Mouse (Mus musculus) E14TG2a.4 (cell line): Measurements from ENCODE around the gene Hist1h1c.
"Not testable (repeated sequence)": the region's sequence is repeated elsewhere in the genome, so short reads cannot be mapped to it uniquely, and the experiment has no call there.

ENCODE experiments used
- H3K27me3 ChIP-seq: 2 replicates; pipeline ENCODE4 v1.6.1; 2014; ENCODE audit warnings: low read length, control low read depth; ENCODE audit not compliant: insufficient read depth
- H3K36me3 ChIP-seq: 2 replicates; pipeline ENCODE4 v1.6.1; 2014; ENCODE audit warnings: low read length, control low read depth; ENCODE audit not compliant: insufficient read depth
- H3K4me1 ChIP-seq: replicated peaks from 2 replicates; pipeline ENCODE4 v1.6.1; 2014; ENCODE audit warnings: low read depth, low read length, control low read depth
- H3K4me3 ChIP-seq: replicated peaks from 2 replicates; pipeline ENCODE4 v1.5.1; 2014; ENCODE audit warnings: mild to moderate bottlenecking, low read length
- H3K9me3 ChIP-seq: 2 replicates; pipeline ENCODE4 v1.6.1; 2014; ENCODE audit warnings: low read length, control low read depth
- CTCF ChIP-seq: conservative IDR thresholded peaks from 2 replicates; pipeline ENCODE4 v1.5.1; 2014; ENCODE audit warnings: low read length
- NANOG ChIP-seq: IDR thresholded peaks from 2 replicates; pipeline ENCODE4 v1.6.1; 2014; ENCODE audit warnings: borderline replicate concordance, low read length, mixed read lengths
- POU5F1 ChIP-seq: IDR thresholded peaks from 2 replicates; pipeline ENCODE4 v1.6.1; 2014; ENCODE audit warnings: low read length, borderline replicate concordance

Hist1h1c gene

GRCm38 (mm10) chr13:23747081-23747891 lies 8.7 kb downstream of the Hist1h1c start:
- Histone ChIP-seq H3K36me3 (no peaks in the 10 kb centered on the region), H3K9me3 (no peaks in the 10 kb centered on the region), H3K4me1 (peaks cover 47% of the 10 kb centered on the region), H3K27me3 (no peaks in the 10 kb centered on the region), H3K4me3 (peak overlapping the region; percentile 55)
- TF ChIP-seq CTCF (no peak), POU5F1 (no peak), NANOG (peak; percentile 68; the same call in 1 of the 2 replicates)

GRCm38 (mm10) chr13:23747892-23748288 lies 9.3 kb downstream of the Hist1h1c start:
- no peak for TF ChIP-seq CTCF
- TF ChIP-seq POU5F1 = no peak
- no peak for TF ChIP-seq NANOG
- Histone ChIP-seq H3K27me3 (no peaks in the 10 kb centered on the region), H3K4me1 (peaks cover 45% of the 10 kb centered on the region), H3K4me3 (0 out of 2 replicates have a peak overlapping the region, but pooled peaks have one; percentile 55), H3K9me3 (no peaks in the 10 kb centered on the region), H3K36me3 (no peaks in the 10 kb centered on the region)

GRCm38 (mm10) chr13:23749563-23750121 lies 11.0 kb downstream of the Hist1h1c start:
- TF ChIP-seq POU5F1 = no peak
- TF ChIP-seq NANOG = no peak
- TF ChIP-seq CTCF = no peak
- Histone ChIP-seq H3K9me3 (no peaks in the 10 kb centered on the region), H3K4me1 (peaks cover 37% of the 10 kb centered on the region), H3K27me3 (no peaks in the 10 kb centered on the region), H3K4me3 (no peak overlapping the region), H3K36me3 (no peaks in the 10 kb centered on the region)

- H3K27me3 ChIP-seq, H3K9me3 ChIP-seq, H3K36me3 ChIP-seq: not testable (repeated sequence)
- peaks cover 43% of the 10 kb centered on the region for H3K4me1 ChIP-seq
- H3K4me3 ChIP-seq = peak within 1 kb of the TSS; percentile 65
Observed at GRCm38 (mm10) chr13:23750839-23751477, 12.3 kb downstream of the Hist1h1c start, which contains the start of gene Hist1h2ab. Gene Hist1h2ab, plus strand, starts transcription at chr13:23751126.

GRCm38 (mm10) chr13:23751478-23751956 lies 12.9 kb downstream of the Hist1h1c start:
- no peak for TF ChIP-seq CTCF
- TF ChIP-seq NANOG = no peak
- TF ChIP-seq POU5F1 = no peak

GRCm38 (mm10) chr13:23752067-23752741 lies 13.6 kb downstream of the Hist1h1c start, which contains the start of gene Hist1h3b:
Gene Hist1h3b, plus strand, starts transcription at chr13:23752267.
- not testable (repeated sequence) for H3K9me3 ChIP-seq

More at GRCm38 (mm10) chr13:23751478-23751956, 12.9 kb downstream of the Hist1h1c start:
- H3K9me3 ChIP-seq = no peaks in the 10 kb centered on the region
- peaks cover 46% of the 10 kb centered on the region for H3K4me1 ChIP-seq
- H3K27me3 ChIP-seq = no peaks in the 10 kb centered on the region
- peak overlapping the region; percentile 65 for H3K4me3 ChIP-seq
- H3K36me3 ChIP-seq = no peaks in the 10 kb centered on the region

GRCm38 (mm10) chr13:23752742-23753172 lies 14.1 kb downstream of the Hist1h1c start:
- no peak for TF ChIP-seq NANOG
- no peak for TF ChIP-seq POU5F1
- no peak for TF ChIP-seq CTCF
- Histone ChIP-seq H3K4me1 (peaks cover 41% of the 10 kb centered on the region), H3K4me3 (peak overlapping the region; percentile 64), H3K36me3 (no peaks in the 10 kb centered on the region), H3K9me3 (no peaks in the 10 kb centered on the region), H3K27me3 (no peaks in the 10 kb centered on the region)

More at GRCm38 (mm10) chr13:23752067-23752741, 13.6 kb downstream of the Hist1h1c start, which contains the start of gene Hist1h3b:
- not testable (repeated sequence) for H3K27me3 ChIP-seq, H3K36me3 ChIP-seq
- Histone ChIP-seq H3K4me3 (peak within 1 kb of the TSS; percentile 65), H3K4me1 (peaks cover 45% of the 10 kb centered on the region)

- Histone ChIP-seq H3K4me1 (peaks cover 45% of the 10 kb centered on the region), H3K4me3 (peak overlapping the region; percentile 64; the same call in 1 of the 2 replicates), H3K36me3 (no peaks in the 10 kb centered on the region), H3K9me3 (no peaks in the 10 kb centered on the region), H3K27me3 (no peaks in the 10 kb centered on the region)
- TF ChIP-seq NANOG (no peak), CTCF (no peak), POU5F1 (no peak)
Observed at GRCm38 (mm10) chr13:23753314-23754078, 14.9 kb downstream of the Hist1h1c start.
